Mouse (Mus musculus) lung, postnatal 0 days (tissue): ENCODE data around the gene Usp45.

ENCODE experiments used
- CTCF ChIP-seq: IDR thresholded peaks from 2 replicates; pipeline ENCODE4 v1.5.1; 2016; ENCODE audit warnings: antibody characterized with exemption, mild to moderate bottlenecking
- EP300 ChIP-seq: IDR thresholded peaks from 2 replicates; pipeline ENCODE4 v1.6.1; 2016; ENCODE audit warnings: antibody characterized with exemption, mild to moderate bottlenecking, control low read depth

DNA sequence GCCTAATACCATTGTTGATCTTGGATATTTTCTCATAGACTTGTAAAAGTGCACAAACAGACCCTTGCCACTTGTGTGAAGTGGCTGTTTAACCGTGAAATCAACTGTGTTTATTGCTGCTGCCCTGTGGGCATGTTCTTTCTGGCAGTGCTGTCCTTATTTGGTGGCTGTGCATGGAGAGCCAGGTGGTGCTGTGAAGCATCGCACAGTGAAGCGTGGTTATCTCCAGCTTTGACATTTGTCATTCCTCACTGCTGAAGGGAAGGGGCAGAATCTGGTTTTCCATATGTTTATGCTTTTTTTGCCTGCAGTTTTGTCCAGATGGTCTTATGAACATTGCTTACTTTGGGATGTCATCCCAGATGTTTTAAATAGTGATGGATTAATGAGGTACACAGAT, 26.7 kb downstream of the Usp45 start:
- TF ChIP-seq EP300: no peak
- no peak for TF ChIP-seq CTCF
